Mouse (Mus musculus) megakaryocyte-erythroid progenitor cell, adult 5 weeks (primary cell): ENCODE data around the gene Tsc2. TPM values are rescaled to one million over a fixed set of nuclear protein-coding genes. Genes with fewer than 3 reads are reported as not detected.

Experiments used
- polyA plus RNA-seq: library from polyadenylated mRNA; stranded (reverse); fragments of >175 nt; gene quantifications from 2 replicates; pipeline ENCODE4 v1.2.3, GENCODE M21; 2012

The Tsc2 gene
- polyA plus RNA-seq, result 54.9 and 75.1 TPM in 2 replicates

DNA sequence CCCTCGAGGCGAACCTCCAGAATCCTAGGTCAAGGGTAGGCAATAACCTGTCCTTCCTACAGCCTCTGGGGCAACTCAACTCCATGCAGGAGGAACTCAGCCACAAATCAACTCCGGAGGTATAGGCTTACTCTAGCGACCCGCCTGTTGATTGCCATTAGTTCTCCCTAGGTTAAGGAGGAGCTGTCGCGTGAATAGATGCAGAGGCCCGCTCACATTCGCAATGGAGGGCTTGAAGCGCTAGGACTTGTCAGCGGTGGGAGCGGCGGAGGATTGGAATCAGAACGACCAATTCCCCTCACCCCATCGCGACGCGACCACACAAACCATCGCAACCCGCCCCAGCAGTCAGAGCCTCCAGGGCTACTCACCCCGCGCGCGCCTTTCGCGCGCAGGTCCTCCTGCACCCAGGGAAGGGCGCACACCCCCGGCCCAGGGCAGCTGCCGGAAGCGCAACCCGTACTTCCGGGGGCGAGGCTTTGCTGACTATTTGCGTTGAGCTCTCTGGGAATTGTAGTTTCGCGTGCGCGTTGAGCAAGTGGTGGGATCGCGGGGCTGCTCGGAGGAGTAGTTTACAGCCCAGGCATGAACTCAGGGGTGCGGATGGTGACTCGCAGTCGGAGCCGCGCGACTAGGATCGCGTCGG, at the start of gene Tsc2, which contains the start of gene Nthl1:
Gene Tsc2, minus strand, starts transcription at position 464 of the 646 bp plus-strand sequence.
Gene Nthl1, plus strand, starts transcription at position 514 of the 646 bp plus-strand sequence.

DNA sequence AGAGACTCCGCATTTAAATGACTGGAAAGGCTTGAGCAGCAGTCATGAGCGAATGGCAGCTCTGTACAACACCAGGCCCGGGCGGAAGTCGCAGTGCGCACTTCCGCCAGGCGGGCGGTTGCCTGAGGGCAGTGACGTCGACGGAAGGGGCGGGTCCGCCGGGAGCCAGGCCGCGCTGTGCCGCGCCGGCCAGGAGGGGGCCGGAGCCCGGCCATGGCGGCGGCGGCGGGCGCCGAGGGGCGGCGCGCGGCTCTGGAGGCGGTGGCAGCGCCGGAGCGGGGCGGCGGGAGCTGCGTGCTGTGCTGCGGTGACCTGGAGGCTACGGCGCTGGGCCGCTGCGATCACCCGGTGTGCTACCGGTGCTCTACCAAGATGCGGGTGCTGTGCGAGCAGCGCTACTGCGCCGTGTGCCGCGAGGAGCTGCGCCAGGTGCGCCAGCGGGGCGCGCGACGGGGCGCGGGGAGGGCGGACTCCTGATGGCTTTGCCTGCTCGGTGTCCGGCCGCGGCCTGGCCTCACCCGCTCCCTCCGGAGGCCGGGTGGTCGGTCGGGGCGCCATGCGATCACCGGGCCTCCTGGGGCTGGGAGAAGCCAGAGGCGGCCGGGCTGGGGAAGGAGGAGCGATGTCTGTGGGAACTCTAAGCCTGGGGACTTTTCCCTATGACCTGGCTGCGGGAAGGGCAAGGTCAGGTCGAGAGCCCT, 37.3 kb upstream of the Tsc2 start, which contains the start of gene Zfp598:
Gene Zfp598, plus strand, starts transcription at position 143 of the 701 bp plus-strand sequence.

DNA sequence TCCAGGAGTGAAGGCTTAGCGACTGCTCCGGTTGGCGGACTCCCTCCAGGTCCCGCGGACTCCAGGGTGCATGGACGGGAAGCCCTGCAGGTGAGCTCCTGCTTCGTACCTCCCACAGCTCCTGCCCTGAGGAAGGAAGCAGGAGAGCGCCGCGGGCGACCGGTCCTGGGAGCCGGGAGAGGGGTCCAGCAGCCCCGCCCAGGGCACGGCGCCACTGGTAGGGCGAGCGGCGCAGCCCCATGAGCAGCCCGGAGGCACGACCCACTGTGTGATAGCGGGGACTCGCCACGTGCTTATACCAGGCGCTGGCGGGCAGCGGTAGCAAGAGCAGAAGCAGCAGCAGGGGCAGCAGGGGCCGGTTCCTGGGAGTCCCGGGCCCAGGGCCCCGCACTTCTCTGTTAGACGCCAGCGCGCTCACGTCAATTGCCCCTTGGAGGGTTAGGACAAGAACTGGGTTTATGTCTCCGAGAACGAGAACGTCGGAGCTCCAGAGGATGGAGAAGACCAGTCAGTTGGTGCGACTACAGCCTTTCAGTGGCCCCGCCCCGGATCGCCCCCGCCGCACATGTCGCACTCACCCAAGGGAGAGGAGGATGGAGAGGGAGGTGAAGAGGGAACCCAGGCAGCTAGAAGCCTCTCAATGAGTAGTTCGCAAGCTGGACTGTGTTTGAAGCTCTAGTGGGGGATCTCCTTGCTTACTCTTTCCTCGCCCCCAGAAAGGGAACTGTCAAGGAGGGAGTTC, 25.8 kb upstream of the Tsc2 start, which contains the start of gene Npw:
Gene Npw, minus strand, starts transcription at position 441 of the 742 bp plus-strand sequence.

DNA sequence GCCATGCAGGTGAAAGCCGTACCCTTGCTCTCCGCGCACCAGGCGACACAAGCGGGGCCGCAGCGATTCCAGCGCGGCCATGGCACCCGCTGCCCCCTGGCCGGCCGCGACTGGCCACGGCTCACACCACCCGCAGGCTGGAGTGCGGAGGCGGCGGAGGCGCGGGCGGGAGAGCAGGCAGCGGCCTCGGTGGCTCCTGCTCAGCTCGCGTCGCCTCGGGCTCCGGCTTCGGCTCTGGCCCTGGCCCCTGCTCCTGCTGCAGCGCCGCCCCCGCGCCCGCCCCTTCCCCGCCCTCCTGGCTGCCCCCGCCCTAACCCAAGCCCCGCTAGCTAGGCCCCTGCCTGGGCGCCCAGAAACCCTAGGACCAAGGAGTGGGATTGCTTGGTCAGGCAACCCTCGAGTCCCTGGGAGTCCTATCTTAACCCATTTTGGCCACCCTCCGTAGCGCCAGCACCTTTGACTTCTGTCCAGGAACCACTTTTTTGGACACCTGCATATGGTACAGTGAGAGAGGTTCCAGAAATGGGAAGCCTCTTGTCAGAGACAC, 17.7 kb upstream of the Tsc2 start, which contains the start of gene Slc9a3r2:
Gene Slc9a3r2, minus strand, starts transcription at position 258 of the 547 bp plus-strand sequence.

DNA sequence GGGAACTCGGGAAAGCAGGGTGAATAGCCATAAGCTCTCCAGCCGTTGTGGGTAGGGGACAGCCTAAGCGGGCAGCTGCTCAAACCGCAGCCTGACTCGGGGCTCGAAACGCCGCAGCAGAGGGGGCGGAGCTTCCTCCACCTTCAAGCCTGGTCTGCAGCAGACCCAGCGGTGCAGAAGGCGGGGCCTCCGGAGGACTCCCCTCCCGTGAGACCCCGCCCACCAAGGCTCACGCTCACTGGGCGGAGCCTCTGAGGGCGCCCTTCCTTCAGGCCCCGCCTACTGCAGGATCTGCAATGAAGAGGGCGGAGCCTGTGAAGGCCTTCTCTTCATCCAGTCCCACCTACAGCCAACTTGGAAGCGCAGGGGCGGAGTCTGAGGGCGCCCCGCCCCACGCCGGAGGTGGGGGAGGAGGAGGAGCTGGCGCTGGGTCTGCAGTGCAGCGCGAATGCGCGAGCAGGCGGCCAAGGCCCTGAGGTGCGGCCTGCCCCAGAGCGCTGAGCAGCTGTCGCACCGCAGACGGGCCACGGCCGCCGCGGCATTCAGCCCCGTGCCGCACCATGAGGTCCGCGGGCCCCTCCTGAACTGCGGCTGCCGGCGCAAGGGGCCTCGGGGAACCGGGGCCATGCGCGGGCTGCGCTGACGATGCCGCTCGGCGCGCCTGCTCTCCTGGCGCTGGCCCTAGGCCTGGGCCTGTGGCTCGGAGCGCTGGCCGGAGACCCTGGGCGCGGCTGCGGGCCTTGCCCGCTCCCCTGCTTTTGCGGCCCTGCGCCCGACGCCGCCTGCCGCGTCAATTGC, 82.6 kb downstream of the Tsc2 start, which contains the start of gene Pkd1:
Gene Pkd1, plus strand, starts transcription at position 217 of the 798 bp plus-strand sequence.

Other genes starting within 250 kb of the Tsc2 start
- 380 and 417 TPM in 2 replicates for gene Rnps1, start 218.1 kb downstream of the Tsc2 start, polyA plus RNA-seq
- 60.8 and 65.3 TPM in 2 replicates for gene Eci1, start 206.0 kb downstream of the Tsc2 start, polyA plus RNA-seq
- 0.14 and 0.30 TPM in 2 replicates for gene Dnase1l2, start 189.5 kb downstream of the Tsc2 start, polyA plus RNA-seq
- gene E4f1, start 162.3 kb downstream of the Tsc2 start, polyA plus RNA-seq, result 22.1 and 25.5 TPM in 2 replicates
- 40.9 and 49.4 TPM in 2 replicates for gene Pgp, start 162.2 kb downstream of the Tsc2 start, polyA plus RNA-seq
- gene Bricd5, start 158.7 kb downstream of the Tsc2 start, polyA plus RNA-seq, result 0.47 TPM in 1 of 2 replicates, not detected in the other
- gene Mlst8, start 153.6 kb downstream of the Tsc2 start, polyA plus RNA-seq, result 11.5 and 13.6 TPM in 2 replicates
- 0.09 TPM in 2 replicates for gene Caskin1, start 144.0 kb downstream of the Tsc2 start, polyA plus RNA-seq
- 245 and 258 TPM in 2 replicates for gene Traf7, start 104.7 kb downstream of the Tsc2 start, polyA plus RNA-seq
- 0.11 and 0.31 TPM in 2 replicates for gene Rab26, start 98.4 kb downstream of the Tsc2 start, polyA plus RNA-seq
- gene Pkd1, start 82.8 kb downstream of the Tsc2 start, polyA plus RNA-seq, result 8.2 and 11.0 TPM in 2 replicates
- 13.1 and 14.7 TPM in 2 replicates for gene Nthl1, start 50 bp upstream of the Tsc2 start, polyA plus RNA-seq
- 6.3 and 8.8 TPM in 2 replicates for gene Slc9a3r2, start 17.7 kb upstream of the Tsc2 start, polyA plus RNA-seq
- 1.1 and 1.8 TPM in 2 replicates for gene Npw, start 25.8 kb upstream of the Tsc2 start, polyA plus RNA-seq
- gene Zfp598, start 37.1 kb upstream of the Tsc2 start, polyA plus RNA-seq, result 115 and 133 TPM in 2 replicates
- gene Syngr3, start 57.3 kb upstream of the Tsc2 start, polyA plus RNA-seq, result 0.09 and 0.17 TPM in 2 replicates
- gene Gfer, start 63.5 kb upstream of the Tsc2 start, polyA plus RNA-seq, result 83.1 and 98.4 TPM in 2 replicates
- gene Noxo1, start 63.6 kb upstream of the Tsc2 start, polyA plus RNA-seq, result 1.4 and 1.9 TPM in 2 replicates
- gene Tbl3, start 75.0 kb upstream of the Tsc2 start, polyA plus RNA-seq, result 27.5 and 29.5 TPM in 2 replicates
- 0.10 and 0.29 TPM in 2 replicates for gene Rnf151, start 85.4 kb upstream of the Tsc2 start, polyA plus RNA-seq
- 3,004 and 3,175 TPM in 2 replicates for gene Rps2, start 85.5 kb upstream of the Tsc2 start, polyA plus RNA-seq
- gene Ndufb10, start 91.8 kb upstream of the Tsc2 start, polyA plus RNA-seq, result 406 and 479 TPM in 2 replicates
- 0.62 and 0.84 TPM in 2 replicates for gene Rpl3l, start 95.2 kb upstream of the Tsc2 start, polyA plus RNA-seq
- gene Msrb1, start 104.0 kb upstream of the Tsc2 start, polyA plus RNA-seq, result 41.5 and 68.8 TPM in 2 replicates
- gene Hs3st6, start 120.4 kb upstream of the Tsc2 start, polyA plus RNA-seq, result 0.26 and 0.34 TPM in 2 replicates
- not detected in 2 replicates for gene Meiob, start 171.7 kb upstream of the Tsc2 start, polyA plus RNA-seq
- 23.5 and 28.8 TPM in 2 replicates for gene Hagh, start 207.5 kb upstream of the Tsc2 start, polyA plus RNA-seq
- gene Fahd1, start 217.7 kb upstream of the Tsc2 start, polyA plus RNA-seq, result 4.0 and 4.1 TPM in 2 replicates
- gene Igfals, start 233.4 kb upstream of the Tsc2 start, polyA plus RNA-seq, result 0.05 and 0.10 TPM in 2 replicates